Mouse (Mus musculus): ENCODE data around the gene Fat3.

Fat3 gene

DNA sequence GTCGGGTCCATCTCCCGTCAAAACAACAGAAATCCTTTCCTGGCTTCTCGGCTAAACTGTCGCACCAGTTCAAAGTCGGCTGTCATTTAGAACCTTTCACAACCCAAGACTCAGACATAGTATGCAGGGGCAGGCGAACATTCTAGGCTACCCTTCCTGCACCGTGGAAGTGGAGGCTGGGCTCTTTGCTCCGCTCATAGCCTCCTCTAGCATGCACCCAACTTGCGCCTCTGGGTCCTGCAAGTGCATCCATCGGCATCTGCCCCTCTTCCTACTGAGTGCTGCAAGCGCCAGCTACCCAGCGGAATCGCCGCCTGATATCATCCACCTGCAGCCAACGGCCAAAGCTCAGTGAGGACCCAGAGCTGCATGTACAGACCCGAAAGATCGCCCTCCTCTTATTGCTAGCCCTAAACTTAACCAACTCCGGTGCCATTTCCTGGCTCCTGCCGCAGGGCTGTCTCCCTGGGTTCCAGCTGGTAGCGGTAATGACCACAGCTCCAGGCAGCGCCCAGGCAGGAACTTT lies at the start of gene Fat3:
Fat3 (minus strand) TSS at position 100 of the 526 bp plus-strand sequence.
- DNase-seq (ENCODE audit: low read depth, low spot score), result no peak

DNA sequence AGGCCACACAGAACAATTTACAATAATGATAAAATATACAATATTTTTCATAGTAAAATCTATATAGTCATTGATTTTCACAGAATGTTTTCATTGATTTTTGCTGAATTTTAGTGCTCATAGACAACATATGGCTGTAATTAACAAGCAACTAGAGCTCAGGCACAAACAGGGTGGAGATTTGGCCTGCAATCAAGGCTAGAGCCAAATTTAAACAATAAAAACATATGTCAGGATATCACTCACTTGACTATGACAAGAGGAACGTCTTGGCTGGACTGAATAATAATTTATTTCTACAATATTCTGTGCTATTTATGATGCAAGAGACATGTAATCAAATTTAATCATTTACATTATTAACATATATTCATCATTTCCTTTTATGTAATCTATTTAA lies 31.8 kb upstream of the Fat3 start:
- DNase-seq (ENCODE audit: low read depth, low spot score), result no peak

DNA sequence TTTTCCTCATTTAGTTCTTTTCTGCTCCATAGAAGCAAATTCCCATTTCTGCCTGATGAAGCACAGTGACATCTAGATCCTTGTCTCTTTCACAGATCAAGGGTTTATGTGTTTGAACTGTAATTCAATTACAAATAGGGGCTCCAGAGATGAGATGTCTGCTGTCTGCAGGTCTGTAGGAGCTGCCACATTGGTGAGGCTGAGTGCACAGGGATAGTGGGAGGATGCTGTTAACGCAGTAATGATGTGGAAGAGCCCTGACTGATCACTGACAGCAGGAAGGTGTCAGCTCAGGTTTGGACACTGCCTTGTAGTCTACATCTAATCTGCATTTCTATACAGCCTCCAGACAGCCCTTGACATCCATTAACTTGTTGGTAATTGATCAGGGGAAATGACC lies 16.5 kb upstream of the Fat3 start:
- DNase-seq (ENCODE audit: low read depth, low spot score), result no peak

DNA sequence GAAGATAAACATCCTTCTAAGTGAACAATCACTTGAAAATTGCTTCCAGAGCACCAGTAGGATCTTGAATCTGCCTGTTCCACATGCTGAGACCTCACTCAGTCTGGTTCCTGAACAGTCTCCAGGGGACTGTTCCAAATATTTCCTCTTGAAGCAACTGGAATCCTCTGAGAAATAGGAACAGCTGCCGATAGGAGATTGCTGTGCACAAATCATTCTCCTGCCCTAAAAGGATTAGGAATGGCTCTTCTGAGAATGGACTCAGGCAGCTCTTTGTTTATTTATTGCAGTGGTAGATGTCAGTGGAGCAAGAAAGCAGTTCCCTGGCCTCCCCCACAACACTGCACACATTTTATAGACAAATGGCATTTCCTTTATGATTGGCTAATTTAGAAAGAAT lies 10.9 kb upstream of the Fat3 start:
- no peak for DNase-seq (ENCODE audit: low read depth, low spot score)

DNA sequence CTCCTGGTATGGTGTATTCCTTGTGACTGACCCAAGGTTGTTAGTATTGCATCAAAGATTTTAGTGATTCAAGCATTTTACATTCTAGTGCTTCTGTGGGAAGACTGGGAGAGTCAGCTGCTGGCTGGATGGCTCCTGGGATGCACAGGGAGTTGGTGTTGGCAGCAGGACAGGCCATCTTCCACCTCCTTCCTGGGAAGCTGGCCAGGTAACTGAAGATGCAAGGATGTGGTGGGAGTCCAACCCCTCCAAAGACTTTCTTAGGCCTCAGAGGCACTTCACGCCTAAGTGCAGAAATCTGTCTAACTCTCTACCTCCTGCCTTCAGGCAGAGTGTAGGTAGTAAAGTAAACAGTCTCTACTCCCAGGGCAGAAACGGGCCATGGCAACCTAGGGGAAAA lies 2.7 kb upstream of the Fat3 start:
- DNase-seq (ENCODE audit: low read depth, low spot score), result no peak

DNA sequence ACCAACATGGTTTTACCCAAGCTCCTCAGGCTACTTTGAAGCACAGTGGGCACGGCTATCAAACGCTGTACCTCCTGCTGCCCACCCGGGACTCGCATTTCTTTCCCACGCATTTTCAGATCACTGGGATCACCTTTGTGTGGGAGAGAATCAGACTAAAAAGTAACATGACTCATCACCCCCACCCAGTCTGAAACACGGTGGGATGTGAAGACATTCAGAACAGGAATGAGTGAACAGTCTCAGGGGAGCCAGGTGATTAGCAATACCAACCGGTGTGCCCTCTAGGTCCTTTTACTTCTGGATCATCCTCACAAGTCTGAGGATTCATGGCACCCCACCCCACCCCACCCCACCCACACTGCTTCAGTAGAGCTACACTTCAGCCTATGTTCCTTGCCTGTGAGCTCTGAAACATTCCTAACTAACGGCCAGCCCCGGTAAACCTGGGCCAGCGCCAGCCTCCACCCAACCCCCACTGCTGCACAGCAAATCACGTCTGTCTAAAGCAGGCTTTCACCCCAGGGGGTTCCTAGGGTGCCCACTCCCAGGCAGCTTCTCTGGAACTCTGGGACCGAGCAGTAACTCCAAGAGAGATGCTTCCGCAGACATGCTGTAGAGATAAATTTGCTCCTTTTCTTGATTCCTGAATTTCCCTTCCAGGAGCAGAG lies 1.7 kb upstream of the Fat3 start:
- DNase-seq (ENCODE audit: low read depth, low spot score), result no peak

DNA sequence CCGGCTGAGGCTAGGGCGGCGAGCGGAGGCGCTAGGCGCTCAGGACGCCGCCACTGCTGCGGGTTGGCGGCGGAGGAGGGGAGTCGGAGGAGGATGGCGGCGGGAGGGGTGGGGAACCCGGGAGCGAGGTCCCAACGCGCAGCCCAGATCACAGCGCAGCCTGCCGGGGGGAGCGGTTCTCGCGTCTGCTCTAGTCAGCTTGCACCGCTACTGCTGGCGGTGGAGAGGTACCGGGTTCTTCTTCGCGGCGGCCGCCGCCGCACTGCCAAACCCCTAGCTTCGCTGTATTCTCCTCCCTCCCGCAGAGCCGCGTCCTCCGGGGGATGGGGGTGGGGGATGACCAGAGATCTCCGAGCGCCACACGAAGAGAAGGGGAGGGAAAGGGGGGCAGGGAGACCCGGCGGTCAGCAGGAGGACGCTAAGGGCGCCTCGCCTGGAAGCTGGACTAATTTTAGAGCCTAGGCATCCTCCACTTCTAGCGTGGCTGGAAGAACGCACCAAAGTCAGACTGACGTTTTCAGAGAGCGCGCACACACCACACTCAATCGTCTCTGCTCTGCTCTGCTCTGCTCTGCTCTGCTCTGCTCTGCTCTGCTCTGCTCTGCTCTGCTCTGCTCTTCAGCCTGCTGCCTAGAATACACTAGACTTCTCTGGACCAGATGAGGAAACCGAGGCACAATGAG lies 1.0 kb upstream of the Fat3 start:
- no peak for DNase-seq (ENCODE audit: low read depth, low spot score)

DNA sequence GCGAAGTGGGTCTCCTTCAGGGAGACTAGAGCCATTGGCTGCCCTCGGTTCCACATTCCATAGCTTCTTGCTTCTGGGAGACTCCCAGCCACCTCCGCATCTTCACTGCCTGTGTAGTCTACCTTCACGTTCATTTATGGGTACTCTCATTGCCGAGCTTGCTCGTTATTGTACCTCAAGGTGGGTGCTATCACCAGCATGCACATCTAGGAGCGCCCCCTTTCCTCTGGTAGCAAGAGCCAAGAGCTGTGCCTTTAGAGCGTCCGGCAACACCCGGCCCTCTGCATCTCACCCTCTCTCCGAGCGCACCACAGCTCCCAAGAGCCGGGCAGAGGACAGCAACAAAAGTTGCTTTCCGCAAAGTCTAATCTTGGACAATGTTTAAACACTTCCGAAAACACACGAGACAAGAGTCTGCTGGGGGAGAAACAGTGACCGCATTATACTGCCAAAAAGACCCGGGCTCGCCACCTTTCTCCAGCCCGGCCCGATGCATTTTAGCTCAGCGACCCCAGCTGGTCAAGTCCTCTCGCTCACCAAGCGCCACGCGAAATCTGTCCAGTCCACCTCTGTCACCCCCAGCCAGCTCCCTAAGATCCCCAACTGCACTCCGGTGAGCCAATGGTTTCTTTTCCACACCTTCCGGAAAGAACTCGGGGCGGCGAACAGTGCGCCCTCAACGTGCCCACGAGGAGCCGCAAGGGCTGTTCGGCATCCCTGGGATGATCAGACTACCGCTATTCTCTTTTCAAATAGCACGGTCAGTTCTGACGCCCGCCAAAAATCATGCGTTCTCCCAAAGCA lies 501 bp downstream of the Fat3 start:
- DNase-seq (ENCODE audit: low read depth, low spot score), result no peak

DNA sequence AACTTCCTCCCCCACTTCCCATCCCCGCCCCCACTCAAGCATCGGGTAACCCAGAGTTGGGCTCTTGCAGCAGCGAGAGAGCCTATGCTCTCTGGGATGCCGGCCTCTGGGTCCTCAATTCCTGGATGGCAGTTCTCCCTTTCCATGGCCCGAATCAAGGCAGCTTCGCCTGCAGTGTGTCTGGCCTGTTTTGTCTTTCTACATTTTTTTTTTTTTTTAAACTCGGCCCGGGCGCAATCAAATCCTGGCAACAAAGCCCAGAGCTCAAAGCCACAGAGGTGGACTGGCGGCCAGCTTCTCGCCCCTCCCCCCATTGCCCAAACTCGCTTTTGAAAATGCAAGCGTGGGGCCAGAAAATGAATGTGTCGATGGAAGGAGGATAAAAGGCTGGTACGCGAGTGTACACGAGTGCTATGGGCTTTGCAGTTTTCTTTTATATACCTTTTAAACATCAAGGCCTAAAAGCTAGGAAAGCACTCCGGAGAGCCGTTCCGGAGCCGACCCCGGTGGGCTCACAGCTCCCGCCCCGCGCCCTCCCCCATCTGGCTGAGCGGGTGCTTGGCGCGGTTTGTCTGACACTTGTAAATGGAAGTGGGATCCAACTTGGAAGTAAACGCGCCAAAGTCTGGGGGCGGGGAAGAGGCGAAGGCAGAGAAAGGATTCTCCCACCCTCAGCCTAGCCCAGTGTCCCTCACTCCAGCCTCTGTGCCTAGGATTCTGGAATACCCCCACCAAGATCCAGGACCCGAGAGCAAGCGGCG lies 1.3 kb downstream of the Fat3 start:
- DNase-seq (ENCODE audit: low read depth, low spot score), result no peak

DNA sequence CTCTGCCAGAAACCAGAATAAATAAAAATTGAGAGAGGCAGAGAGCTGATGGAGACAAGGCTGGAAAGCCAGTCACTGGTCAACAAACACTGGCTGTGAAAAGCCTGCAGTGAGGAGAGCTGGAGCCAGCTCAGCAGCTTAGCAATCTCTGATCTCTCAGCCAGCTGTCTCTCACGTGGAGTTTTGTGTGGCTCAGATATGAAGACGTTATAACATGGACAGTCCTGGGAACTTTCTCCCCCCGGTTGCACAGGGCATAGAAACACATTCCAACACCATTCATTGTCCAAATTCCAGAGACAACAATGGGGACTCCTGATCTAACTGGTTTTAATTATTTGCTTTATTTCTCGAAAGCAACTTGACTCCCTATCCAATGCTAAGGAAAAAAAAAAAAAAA lies 2.2 kb downstream of the Fat3 start:
- no peak for DNase-seq (ENCODE audit: low read depth, low spot score)

DNA sequence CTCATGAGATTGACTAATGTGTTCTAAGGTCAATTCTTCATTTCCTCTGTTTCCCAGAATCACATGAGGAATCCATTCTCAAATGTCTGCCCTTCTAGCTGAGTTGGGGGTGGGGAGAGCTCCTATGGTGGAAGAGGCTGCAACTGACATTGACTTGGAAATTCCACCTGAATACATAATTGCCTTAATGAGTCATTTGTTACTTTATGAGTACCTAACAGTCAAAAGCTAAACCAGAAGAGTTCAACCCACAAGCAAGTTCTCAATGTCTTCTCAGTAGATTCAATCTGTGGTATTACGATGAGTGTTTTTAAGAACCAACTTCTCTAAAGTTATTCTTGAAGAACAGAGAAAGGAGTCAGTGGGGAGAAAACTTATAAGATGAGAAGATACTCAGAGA lies 3.7 kb downstream of the Fat3 start:
- no peak for DNase-seq (ENCODE audit: low read depth, low spot score)

DNA sequence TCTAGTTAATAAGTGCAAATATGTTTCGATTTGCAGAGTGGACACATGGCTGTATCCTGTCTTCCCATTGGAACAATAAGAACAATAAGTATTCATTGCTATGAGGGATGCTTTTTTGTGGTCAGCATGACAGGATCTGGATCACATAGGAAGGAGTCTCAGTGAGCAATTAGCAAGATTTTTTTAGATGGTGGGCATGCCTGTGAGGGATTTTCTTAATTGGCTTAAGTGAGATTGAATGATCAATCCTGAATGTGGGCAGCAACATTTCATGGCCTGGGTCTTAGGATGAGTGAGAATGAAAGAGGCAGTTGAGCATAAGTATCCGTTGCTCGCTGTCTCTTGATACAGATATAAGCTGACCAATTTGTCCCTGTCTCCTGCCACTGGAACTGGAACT lies 4.8 kb downstream of the Fat3 start:
- no peak for DNase-seq (ENCODE audit: low read depth, low spot score)

DNA sequence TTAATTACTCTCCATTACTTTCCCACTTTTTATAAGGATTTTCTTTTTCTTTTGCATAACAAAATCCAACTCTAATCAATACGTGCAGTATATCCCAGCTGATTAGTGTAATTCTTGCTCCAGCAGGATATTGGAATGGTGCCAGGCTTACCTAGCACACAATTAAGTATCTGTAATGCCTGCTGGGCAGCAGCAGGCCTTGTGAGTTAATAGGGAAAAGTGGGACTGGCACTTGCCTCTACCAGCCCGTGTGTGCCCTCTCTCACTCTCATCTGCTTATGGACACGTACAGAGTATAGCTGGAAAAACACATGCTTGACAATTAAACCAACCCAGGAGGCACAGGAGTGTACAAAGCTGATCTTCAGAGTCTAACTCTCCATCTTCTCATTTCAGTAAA lies 11.4 kb downstream of the Fat3 start:
- DNase-seq (ENCODE audit: low read depth, low spot score), result no peak

DNA sequence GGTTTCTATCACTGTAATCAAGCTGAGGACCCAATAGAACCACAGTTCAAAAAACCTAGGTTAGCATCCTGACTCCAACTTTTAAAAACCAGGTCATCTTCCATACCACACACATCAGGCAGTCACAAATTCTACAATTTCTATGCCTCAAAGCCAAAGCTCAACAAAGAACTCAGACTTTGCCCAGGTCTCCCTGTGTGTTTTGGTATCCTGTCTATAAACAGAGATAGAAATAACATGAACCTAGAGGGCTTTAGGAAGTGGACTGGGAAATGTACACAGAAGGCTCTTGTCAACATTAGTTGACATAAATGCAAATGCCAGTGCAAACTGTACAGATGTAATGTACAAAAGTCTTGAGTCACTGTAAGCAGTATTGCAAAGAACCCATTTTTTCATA lies 13.5 kb downstream of the Fat3 start:
- DNase-seq (ENCODE audit: low read depth, low spot score), result no peak

DNA sequence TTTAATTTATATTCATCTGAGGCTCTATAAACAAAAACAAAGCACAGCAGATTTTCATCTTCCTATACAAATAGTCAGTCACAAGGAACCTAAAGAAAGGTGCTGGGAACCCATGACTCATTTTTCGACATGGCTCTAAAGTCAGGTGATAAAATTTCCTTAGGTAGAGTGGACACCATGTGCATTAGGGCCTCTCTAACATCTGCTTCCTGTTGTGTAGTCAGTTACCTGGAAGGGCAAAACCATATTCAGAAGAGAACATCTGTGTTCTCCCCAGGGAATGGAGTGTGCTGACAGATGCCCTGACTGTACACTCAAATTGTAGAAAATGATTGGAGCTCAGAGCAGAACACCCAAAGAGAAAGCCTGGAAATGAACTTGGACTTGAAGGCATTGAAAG lies 14.9 kb downstream of the Fat3 start:
- no peak for DNase-seq (ENCODE audit: low read depth, low spot score)

DNA sequence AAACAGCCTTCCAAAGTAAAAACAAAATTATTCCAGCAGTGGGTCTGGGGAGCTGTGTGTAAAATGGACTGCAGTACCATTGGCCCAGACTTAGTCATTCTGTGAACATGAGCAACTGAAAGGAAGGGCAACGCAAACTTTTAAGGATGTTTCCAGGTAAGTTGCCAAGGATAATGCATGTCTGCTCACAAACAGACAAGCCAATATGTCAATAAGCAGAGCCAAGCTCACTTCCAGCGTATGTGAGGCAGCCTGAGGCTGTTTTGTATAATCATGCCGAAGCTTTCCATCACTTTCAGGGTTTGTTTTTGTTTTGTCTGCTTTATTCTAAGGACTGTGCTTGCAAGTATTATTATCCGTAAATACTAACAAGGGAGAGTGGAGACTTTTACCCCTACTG lies 15.9 kb downstream of the Fat3 start:
- DNase-seq (ENCODE audit: low read depth, low spot score), result no peak

DNA sequence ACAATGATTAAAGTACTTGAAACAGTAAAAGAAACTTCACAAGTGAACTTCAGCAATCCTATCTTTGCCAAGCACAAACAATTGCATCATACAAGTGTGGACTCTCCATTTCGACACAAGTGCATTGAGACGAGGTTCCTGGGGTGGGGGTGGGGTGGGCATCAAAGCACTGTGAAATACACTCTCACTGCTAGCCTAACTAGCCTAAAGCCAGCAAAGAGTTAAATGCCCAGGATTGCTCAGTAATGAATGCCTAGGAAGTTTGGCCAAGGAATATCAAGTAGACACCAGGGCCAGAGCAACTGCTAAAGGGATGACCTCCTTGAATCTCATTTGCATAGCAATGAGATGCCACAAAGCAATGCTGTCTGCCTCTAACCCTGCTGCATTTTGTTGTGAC lies 16.3 kb downstream of the Fat3 start:
- no peak for DNase-seq (ENCODE audit: low read depth, low spot score)

DNA sequence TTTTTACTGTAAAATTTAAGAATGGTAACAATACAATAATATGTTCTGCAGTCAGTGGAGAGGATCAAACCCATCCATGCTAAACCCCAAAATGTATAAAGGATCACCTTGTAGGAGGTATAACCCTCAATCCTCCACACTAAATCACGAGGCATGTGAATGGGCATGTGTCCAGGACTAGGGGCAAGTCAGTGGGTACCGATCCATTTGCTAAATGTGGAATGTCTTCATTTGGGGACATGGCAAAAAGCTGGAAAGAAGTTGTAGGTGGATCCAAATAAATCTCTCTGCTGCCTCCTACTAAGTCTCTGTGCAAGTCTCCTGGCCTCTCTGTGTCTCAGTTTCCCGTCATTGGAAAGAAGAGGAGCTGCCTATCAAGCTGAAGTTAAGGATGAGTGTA lies 39.6 kb downstream of the Fat3 start:
- no peak for DNase-seq (ENCODE audit: low read depth, low spot score)

DNA sequence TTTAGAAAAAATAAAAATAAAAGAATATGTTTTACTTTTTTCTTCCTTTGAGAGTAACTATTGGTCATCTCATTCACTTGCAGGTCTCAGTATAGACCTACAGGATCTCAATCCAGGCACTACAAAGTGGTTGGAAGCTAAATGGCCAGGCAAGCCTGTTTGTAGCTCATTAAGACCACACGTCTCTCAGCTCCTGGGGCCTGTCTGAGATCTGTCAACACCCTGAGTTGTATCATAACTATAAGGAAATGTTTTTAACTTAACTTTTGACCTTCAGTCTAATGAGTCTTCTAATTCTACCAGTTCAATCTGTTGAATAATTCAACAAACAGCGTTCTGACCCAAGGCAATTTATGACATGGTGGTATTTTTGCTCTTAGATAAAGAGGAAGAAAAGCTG lies 40.5 kb downstream of the Fat3 start:
- DNase-seq (ENCODE audit: low read depth, low spot score), result no peak

DNA sequence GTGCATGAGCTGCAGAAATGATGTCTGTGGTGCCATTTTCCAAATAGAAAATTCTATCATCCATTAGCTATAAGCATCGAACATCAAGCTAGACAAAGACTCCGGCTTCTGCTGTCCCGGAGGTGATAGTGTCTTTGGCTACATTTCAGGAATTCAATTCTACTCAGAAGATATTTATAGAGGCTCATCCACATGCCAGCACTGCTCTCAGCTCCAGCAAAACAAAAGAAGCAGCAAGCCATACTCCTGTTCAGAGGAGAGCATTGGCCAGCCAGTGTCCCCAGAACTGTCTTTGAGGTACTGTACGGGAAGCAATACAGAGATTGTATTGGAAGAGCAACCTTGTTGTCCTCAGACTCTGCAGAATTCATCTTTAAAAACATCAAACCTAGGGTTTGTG lies 59.2 kb downstream of the Fat3 start:
- no peak for DNase-seq (ENCODE audit: low read depth, low spot score)

DNA sequence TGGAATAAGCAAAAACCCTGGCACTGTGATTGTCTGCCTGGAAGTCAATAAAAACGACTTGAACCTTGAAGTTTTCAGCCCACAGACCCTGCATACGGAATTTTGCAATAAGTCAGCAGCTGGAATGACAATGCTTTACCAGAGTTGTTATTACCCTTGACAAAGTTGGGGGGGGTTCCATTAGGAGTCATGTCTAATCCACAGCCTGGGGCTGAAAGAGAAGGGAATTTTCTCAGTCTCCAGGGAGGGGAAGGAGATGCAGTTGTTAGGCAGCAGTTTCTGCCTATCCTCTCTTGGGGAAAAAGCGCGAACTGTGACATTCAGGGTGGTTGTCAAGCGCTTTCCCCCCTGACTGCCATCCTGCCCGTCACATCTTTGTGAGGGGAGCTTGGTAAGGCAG lies 60.4 kb downstream of the Fat3 start:
- DNase-seq (ENCODE audit: low read depth, low spot score), result no peak

DNA sequence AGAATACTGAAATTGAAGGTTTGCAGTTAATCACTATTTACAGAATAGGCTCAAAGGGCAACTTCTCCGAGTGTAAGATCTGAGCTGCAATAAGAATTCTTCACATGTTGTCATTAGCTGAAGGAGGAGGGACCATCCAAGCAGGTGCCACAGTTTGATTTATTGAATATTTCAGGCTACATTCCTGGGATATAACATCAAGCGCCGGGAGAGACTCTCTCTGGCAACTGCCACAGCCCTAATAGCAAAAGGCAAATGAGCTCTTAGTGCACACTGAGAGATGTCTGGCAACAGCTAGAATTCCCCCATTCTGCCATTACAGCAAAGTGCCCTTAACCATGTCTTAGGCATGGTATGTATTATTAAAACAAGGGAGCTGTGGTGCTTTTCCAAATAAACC lies 61.1 kb downstream of the Fat3 start:
- no peak for DNase-seq (ENCODE audit: low read depth, low spot score)

Data from c-Kit-negative CD71-positive TER-119-positive erythroid progenitor cells, embryonic 14.5 days (primary cell).